Mouse (Mus musculus): Measurements from ENCODE around the gene Mrpl24. TPM values are rescaled to one million over a fixed set of nuclear protein-coding genes. Genes with fewer than 3 reads are reported as not detected.

Gene Mrpl24
- total RNA-seq, 2 experiments from 2014 or later, result 50.3 to 55.4 TPM

DNA sequence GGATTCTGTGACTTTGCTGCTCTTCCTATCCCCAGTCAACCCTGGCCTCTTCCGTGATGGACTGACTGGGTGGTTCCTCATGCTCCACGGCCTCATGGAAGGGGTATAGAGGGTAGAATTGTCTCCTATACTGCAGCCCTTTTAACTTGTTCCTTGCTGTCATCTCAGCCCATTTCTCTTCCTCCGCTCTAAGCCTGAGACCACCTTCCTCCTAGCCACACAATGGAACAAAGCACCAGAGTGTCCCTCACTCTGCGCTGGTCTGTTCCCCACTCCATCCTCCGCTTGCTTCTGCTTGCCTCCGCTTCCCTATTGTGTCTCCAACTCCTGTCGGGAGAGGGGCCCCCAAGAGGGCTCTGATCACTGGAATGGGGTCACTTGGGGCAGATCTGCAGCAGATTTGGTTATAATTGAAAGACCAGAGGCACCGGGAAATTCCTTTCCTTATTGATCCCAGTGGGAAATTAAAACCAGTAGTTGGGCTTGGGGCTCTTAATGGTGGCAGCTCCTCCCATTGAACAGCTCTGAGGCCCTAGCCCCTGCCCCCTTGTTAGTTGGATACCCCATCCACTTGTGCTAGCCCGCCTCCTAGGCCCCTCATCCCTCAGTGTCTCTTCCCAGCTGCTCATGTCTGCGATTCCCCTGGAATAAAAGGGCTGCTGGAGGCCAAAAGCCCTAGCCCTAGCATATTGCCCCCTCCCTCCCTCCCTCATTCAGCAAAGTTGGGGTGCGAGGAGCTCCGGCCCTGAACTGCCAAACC is 26.7 kb downstream of the Mrpl24 start:
- no peak for DNase-seq (ENCODE audit: low spot score in 2 of 2)

- no peak for DNase-seq (ENCODE audit: low spot score in 2 of 2)
Measured at GRCm38 (mm10) chr3:87946541-87946860, 27.2 kb downstream of the Mrpl24 start.

GRCm38 (mm10) chr3:87947056-87947810 is 27.9 kb downstream of the Mrpl24 start:
- DNase-seq (ENCODE audit: low spot score in 2 of 2), result no peak

DNA sequence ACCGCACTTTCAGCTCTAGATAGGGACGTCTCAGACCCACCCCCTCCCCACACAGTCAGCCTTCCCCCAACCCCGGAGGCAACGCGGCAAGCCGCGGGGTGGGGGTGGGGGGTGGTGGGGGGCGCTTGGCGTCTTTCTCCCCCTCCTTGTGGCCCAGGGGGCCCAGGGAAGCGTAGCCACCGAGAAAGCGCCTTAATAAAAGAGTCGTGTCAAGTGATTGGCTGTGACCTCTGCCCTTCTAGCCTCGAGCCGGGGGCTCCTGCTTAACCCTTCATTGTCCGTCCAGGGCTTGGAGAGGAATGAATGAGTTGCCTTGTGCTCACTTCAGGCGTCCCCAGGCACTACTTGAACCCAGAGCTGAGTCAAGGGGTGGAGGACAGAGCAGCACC is 28.5 kb downstream of the Mrpl24 start:
- DNase-seq (ENCODE audit: low spot score in 2 of 2), result no peak

- DNase-seq (ENCODE audit: low spot score in 2 of 2), result no peak
Measured at GRCm38 (mm10) chr3:87948378-87949265, 29.3 kb downstream of the Mrpl24 start, which contains the start of gene Crabp2. Gene Crabp2, plus strand, starts transcription at chr3:87948666.

DNA sequence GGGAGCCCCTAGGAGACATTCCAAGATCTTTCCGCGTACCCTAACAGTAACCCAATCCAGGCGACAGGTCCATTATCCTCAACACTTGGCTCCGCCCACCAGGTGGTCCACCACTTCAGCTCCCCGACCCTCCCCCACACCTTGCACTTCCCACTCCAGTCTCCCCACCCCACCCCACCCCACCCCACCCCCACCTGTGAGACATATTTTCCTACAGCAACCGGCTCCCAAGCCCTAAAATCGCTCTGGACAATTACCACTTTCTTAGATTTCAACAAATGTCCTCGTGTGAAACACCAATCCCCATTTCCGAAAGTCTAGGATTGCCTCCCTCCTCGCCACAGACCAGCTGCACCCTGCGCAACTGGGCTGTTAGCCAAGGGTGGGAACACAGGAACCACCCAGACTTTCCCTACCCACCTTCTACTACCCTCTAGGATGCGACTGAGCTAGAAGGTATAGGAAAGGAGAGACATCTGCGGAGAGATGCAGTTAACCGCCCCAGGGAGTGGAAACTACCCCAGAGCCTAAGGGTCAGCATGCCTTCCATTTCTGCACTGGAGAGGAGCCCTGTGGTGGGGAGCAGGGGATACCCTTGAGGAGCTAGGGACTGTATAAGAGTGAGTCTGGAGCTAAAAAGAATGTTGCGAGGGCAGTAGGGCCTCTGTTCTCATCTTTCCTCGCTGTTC is 30.1 kb downstream of the Mrpl24 start:
- DNase-seq (ENCODE audit: low spot score in 2 of 2), result no peak

GRCm38 (mm10) chr3:87949955-87950515 is 30.7 kb downstream of the Mrpl24 start:
- no peak for DNase-seq (ENCODE audit: low spot score in 2 of 2)

- DNase-seq (ENCODE audit: low spot score in 2 of 2), result no peak
Measured at GRCm38 (mm10) chr3:87951946-87952345, 32.6 kb downstream of the Mrpl24 start.

GRCm38 (mm10) chr3:87952440-87952839 is 33.1 kb downstream of the Mrpl24 start:
- no peak for DNase-seq (ENCODE audit: low spot score in 2 of 2)

GRCm38 (mm10) chr3:87958056-87958455 is 38.8 kb downstream of the Mrpl24 start:
- no peak for DNase-seq (ENCODE audit: low spot score in 2 of 2)

GRCm38 (mm10) chr3:87958476-87958875 is 39.2 kb downstream of the Mrpl24 start:
- no peak for DNase-seq (ENCODE audit: low spot score in 2 of 2)

GRCm38 (mm10) chr3:87958967-87959366 is 39.7 kb downstream of the Mrpl24 start:
- no peak for DNase-seq (ENCODE audit: low spot score in 2 of 2)

DNA sequence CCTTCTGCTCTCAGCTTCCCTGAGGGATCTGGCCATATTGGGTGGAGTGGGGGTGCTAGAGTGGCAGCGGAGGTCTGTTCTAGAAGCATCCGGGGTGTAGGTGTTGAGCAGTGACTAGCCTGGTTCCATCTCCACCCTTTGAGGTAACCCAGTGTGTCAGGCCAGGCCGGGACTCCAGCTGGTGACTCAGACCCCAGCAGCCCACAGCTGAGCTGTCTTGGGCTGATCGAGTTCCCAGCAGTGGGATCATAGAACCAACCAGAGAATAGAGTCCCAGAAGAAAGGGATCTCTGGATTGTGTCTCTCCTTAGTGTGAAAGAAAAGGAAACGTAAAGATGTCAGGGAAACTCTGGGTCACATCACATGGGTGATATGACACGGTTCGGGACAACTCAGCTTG is 40.1 kb downstream of the Mrpl24 start:
- DNase-seq (ENCODE audit: low spot score in 2 of 2), result no peak

DNA sequence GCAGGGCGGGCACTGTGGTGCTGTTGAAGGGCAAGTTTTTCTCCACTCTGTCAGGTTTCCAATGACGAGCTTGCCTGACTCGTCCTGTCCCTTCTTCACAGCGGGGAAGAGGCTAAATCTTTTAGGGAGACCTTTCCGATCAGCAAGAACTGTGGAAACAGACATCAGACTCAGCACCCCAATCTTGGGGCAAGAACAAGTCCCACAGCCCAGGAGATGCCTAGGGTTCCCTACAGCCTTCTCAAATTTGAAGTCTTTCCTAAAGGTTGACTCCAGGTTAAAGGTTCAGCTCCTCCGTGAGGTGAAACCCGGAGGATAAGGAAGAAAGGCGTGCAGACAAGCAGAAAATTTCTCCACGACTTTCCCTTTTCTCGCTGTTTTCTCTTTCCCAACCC is 40.9 kb downstream of the Mrpl24 start:
- no peak for DNase-seq (ENCODE audit: low spot score in 2 of 2)

GRCm38 (mm10) chr3:87960586-87961191 is 41.4 kb downstream of the Mrpl24 start:
- DNase-seq (ENCODE audit: low spot score in 2 of 2), result peak; percentile 79 to 89

DNA sequence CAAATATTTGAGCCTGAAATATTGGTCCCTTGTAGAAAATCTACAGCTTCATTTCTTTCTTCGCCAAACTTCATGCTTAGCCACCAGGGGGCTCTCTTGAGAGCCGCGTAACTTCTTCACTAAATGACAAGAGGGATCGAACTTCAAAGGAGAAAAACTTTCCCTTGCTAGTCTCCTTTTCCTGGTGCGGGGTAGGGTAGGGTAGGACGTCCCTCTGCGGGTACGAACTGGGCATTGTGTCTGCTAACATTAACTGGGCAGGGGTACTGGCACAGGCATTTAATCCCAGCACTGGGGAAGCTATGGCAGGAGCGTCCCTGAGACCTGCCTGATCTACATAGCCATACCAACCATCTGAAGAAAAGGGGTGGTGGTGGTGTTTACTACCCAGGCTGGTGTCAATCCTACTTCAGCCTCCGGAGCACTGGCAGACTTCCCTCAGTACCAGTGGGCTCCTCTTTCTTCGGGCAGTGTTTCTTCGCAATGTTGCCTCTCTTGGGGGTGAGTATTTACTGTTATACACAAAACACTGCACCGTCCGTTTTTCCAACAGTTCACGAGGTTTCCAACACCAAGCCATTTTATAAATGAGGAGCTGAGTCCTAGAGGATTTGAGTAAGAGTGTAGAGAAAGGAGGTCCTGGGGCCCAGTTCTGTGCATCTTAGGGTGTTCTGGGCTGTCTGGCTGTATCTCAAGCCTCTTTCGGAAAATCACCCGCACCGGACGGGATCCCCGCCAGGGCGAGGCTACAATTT is 51.1 kb downstream of the Mrpl24 start:
- DNase-seq (ENCODE audit: low spot score in 2 of 2), result peak; percentile 48 to 58

DNA sequence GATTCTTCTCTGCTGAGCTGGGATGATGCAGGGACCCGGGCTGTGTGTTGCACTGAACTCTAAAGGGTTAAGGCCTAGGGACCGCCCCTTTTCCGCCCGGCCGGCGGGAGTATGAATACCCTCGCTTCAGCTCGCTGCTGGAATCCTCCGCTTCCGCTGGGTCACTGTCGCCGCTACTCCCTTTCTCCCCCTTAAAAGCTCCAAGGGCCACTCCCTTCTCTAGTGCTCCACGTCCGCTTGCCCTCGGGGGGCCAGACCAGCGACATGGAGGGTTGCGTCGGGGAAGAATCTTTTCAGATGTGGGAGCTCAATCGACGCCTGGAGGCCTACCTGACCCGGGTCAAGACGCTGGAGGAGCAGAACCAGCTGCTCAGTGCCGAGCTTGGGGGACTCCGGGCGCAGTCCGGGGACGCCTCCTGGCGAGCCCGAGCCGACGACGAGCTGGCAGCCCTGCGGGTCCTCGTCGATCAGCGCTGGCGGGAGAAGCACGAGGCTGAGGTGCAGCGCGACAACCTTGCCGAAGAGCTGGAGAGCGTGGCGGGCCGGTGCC is 51.7 kb downstream of the Mrpl24 start, which contains the start of gene Nes:
Gene Nes, plus strand, starts transcription at position 140 of the 550 bp plus-strand sequence.
- no peak for DNase-seq (ENCODE audit: low spot score in 2 of 2)

- no peak for DNase-seq (ENCODE audit: low spot score in 2 of 2)
Measured at GRCm38 (mm10) chr3:87971489-87972202, 52.3 kb downstream of the Mrpl24 start.
